Mouse (Mus musculus) hindbrain, embryonic 16.5 days (tissue): ENCODE data around the gene Atad5. TPM values are rescaled to one million over a fixed set of nuclear protein-coding genes. Genes with fewer than 3 reads are reported as not detected.
A peak's percentile ranks its signal among the peaks of the same experiment; 100 is the strongest.
"Not testable (repeated sequence)": the region's sequence is repeated elsewhere in the genome, so short reads cannot be mapped to it uniquely, and the experiment has no call there.

ENCODE experiments used
- ATAC-seq: fragments of 200-750 bp; cut with Nextera tagmentation; 2 replicates; pipeline ENCODE4 v1.8.0; 2017; ENCODE audit warnings: moderate TSS enrichment, moderate library complexity
- H3K27ac ChIP-seq: fragments of 300-500 bp; sonication (generic); 2 replicates; pipeline ENCODE4 v1.5.1; 2014; ENCODE audit warnings: low read depth, mild to moderate bottlenecking, control low read depth, low read length, moderate library complexity
- H3K27me3 ChIP-seq: fragments of 300-500 bp; sonication (generic); replicated peaks from 2 replicates; pipeline ENCODE4 v1.6.1; 2014; ENCODE audit warnings: low read length; ENCODE audit not compliant: control insufficient read depth, insufficient read depth
- H3K36me3 ChIP-seq: fragments of 300-500 bp; sonication (generic); 2 replicates; pipeline ENCODE4 v1.6.1; 2014; ENCODE audit warnings: mild to moderate bottlenecking, low read length, moderate library complexity, mixed read lengths; ENCODE audit not compliant: control insufficient read depth, insufficient read depth
- H3K4me1 ChIP-seq: fragments of 300-500 bp; sonication (generic); 2 replicates; pipeline ENCODE4 v1.6.1; 2014; ENCODE audit warnings: low read depth, low read length; ENCODE audit not compliant: control insufficient read depth, insufficient read depth
- H3K4me2 ChIP-seq: fragments of 300-500 bp; sonication (generic); 2 replicates; pipeline ENCODE4 v1.6.1; 2014; ENCODE audit warnings: mild to moderate bottlenecking, low read length, control low read depth, moderate library complexity
- H3K4me3 ChIP-seq: fragments of 300-500 bp; sonication (generic); 2 replicates; pipeline ENCODE4 v1.5.1; 2014; ENCODE audit warnings: mild to moderate bottlenecking, low read length, control low read depth, moderate library complexity
- H3K9ac ChIP-seq: fragments of 300-500 bp; sonication (generic); 2 replicates; pipeline ENCODE4 v1.6.1; 2014; ENCODE audit warnings: low read depth, mild to moderate bottlenecking, control low read depth, low read length, moderate library complexity
- H3K9me3 ChIP-seq: fragments of 300-500 bp; sonication (generic); 2 replicates; pipeline ENCODE4 v1.6.1; 2014; ENCODE audit warnings: mild to moderate bottlenecking, low read length, moderate library complexity; ENCODE audit not compliant: control insufficient read depth
- WGBS: fragments of 180-500 bp; shearing (Covaris S2); extraction: QIAGEN DNeasy Blood & Tissue Kit; methylation state at CpG from one replicate; pipeline ENCODE4 v1.1.7; 2014; 5-methylcytosine and 5-hydroxymethylcytosine counted together
- polyA plus RNA-seq: library from polyadenylated mRNA; unstranded; fragments of >200 nt; fragmentation: Nextera tagmentation; extraction: Ambion mirVana; gene quantifications from 2 replicates; pipeline ENCODE4 v1.2.1, GENCODE M21; 2015

Atad5 gene
- polyA plus RNA-seq, 1 experiment from 2014 or later = 4.4 TPM

GRCm38 (mm10) chr11:80141825-80142521 is 52.8 kb downstream of the Atad5 start, which contains the start of gene Tefm:
TSS of gene Tefm (minus strand) at chr11:80142175.
- peaks cover 3% of the 10 kb centered on the region; the same call in 1 of the 2 replicates for H3K36me3 ChIP-seq
- H3K27me3 ChIP-seq = no peaks in the 10 kb centered on the region
- H3K9ac ChIP-seq = peak within 1 kb of the TSS; percentile 80
- ATAC-seq = peak; percentile 97
- peak within 1 kb of the TSS; percentile 85 for H3K27ac ChIP-seq
- peak within 1 kb of the TSS; percentile 72 for H3K4me2 ChIP-seq
- peaks cover 10% of the 10 kb centered on the region for H3K4me1 ChIP-seq
- under 1% methylated on average over 40 of the region's 40 CpGs for WGBS
- peak within 1 kb of the TSS; percentile 58 for H3K4me3 ChIP-seq
- no peaks in the 10 kb centered on the region for H3K9me3 ChIP-seq

- no peak for ATAC-seq
- Histone ChIP-seq H3K27me3 (no peaks in the 10 kb centered on the region), H3K4me1 (peaks cover 10% of the 10 kb centered on the region), H3K9ac (no peak overlapping the region), H3K36me3 (peaks cover 3% of the 10 kb centered on the region; the same call in 1 of the 2 replicates), H3K9me3 (no peaks in the 10 kb centered on the region), H3K27ac (no peak overlapping the region), H3K4me2 (peak overlapping the region; percentile 72), H3K4me3 (peak overlapping the region; percentile 58; the same call in 1 of the 2 replicates)
- 48% methylated on average over 8 of the region's 8 CpGs for WGBS
Observed at GRCm38 (mm10) chr11:80142872-80143271, 53.7 kb downstream of the Atad5 start.

GRCm38 (mm10) chr11:80145787-80146275 is 56.6 kb downstream of the Atad5 start:
- Histone ChIP-seq H3K4me1 (peaks cover 10% of the 10 kb centered on the region), H3K9me3 (no peaks in the 10 kb centered on the region), H3K9ac (no peak overlapping the region), H3K4me3 (no peak overlapping the region), H3K36me3 (no peaks in the 10 kb centered on the region), H3K27me3 (no peaks in the 10 kb centered on the region), H3K4me2 (no peak overlapping the region), H3K27ac (no peak overlapping the region)
- 59% methylated on average over 10 of the region's 10 CpGs for WGBS
- no peak for ATAC-seq

GRCm38 (mm10) chr11:80147748-80148147 is 58.5 kb downstream of the Atad5 start:
- 78% methylated on average over 6 of the region's 6 CpGs for WGBS
- Histone ChIP-seq H3K9me3 (no peaks in the 10 kb centered on the region), H3K36me3 (no peaks in the 10 kb centered on the region), H3K4me2 (no peak overlapping the region), H3K27me3 (no peaks in the 10 kb centered on the region), H3K4me1 (peaks cover 3% of the 10 kb centered on the region), H3K4me3 (no peak overlapping the region), H3K27ac (no peak overlapping the region), H3K9ac (no peak overlapping the region)
- ATAC-seq = no peak

GRCm38 (mm10) chr11:80148313-80148712 is 59.1 kb downstream of the Atad5 start:
- no peaks in the 10 kb centered on the region for H3K36me3 ChIP-seq
- H3K4me3 ChIP-seq = no peak overlapping the region
- H3K4me2 ChIP-seq = no peak overlapping the region
- ATAC-seq = no peak
- H3K9me3 ChIP-seq = no peaks in the 10 kb centered on the region
- peaks cover 2% of the 10 kb centered on the region; the same call in 1 of the 2 replicates for H3K27me3 ChIP-seq
- H3K9ac ChIP-seq = no peak overlapping the region
- H3K27ac ChIP-seq = no peak overlapping the region
- 64% methylated on average over 1 of the region's 1 CpGs for WGBS
- no peaks in the 10 kb centered on the region for H3K4me1 ChIP-seq

GRCm38 (mm10) chr11:80148974-80149373 is 59.8 kb downstream of the Atad5 start:
- not testable (repeated sequence) for H3K9me3 ChIP-seq, H3K27me3 ChIP-seq, H3K4me1 ChIP-seq, H3K4me2 ChIP-seq, H3K27ac ChIP-seq, H3K36me3 ChIP-seq, H3K4me3 ChIP-seq, H3K9ac ChIP-seq, ATAC-seq
- WGBS = 78% methylated on average over 2 of the region's 4 CpGs

- ATAC-seq = no peak
- H3K27ac ChIP-seq = no peak overlapping the region
- no peaks in the 10 kb centered on the region; the same call in 1 of the 2 replicates for H3K9me3 ChIP-seq
- H3K4me3 ChIP-seq = no peak overlapping the region
- no peaks in the 10 kb centered on the region for H3K36me3 ChIP-seq
- H3K4me1 ChIP-seq = peaks cover 5% of the 10 kb centered on the region; the same call in 1 of the 2 replicates
- H3K27me3 ChIP-seq = peaks cover 12% of the 10 kb centered on the region
- H3K9ac ChIP-seq = no peak overlapping the region
- no peak overlapping the region for H3K4me2 ChIP-seq
- 92% methylated on average over 8 of the region's 8 CpGs for WGBS
Observed at GRCm38 (mm10) chr11:80149412-80150023, 60.3 kb downstream of the Atad5 start.

GRCm38 (mm10) chr11:80150566-80150965 is 61.4 kb downstream of the Atad5 start:
- Histone ChIP-seq H3K9me3 (no peaks in the 10 kb centered on the region; the same call in 1 of the 2 replicates), H3K4me2 (no peak overlapping the region), H3K4me3 (no peak overlapping the region), H3K36me3 (no peaks in the 10 kb centered on the region), H3K27me3 (peaks cover 20% of the 10 kb centered on the region), H3K4me1 (peaks cover 5% of the 10 kb centered on the region; the same call in 1 of the 2 replicates), H3K27ac (no peak overlapping the region), H3K9ac (no peak overlapping the region)
- ATAC-seq = no peak
- WGBS = 84% methylated on average over 5 of the region's 5 CpGs

GRCm38 (mm10) chr11:80151541-80151940 is 62.3 kb downstream of the Atad5 start:
- H3K27me3 ChIP-seq = peaks cover 22% of the 10 kb centered on the region

More at GRCm38 (mm10) chr11:80151541-80151940, 62.3 kb downstream of the Atad5 start:
- no peak overlapping the region for H3K4me2 ChIP-seq
- H3K36me3 ChIP-seq = no peaks in the 10 kb centered on the region
- no peak overlapping the region for H3K4me3 ChIP-seq
- no peak overlapping the region for H3K27ac ChIP-seq
- H3K9me3 ChIP-seq = no peaks in the 10 kb centered on the region; the same call in 1 of the 2 replicates
- H3K4me1 ChIP-seq = peaks cover 5% of the 10 kb centered on the region; the same call in 1 of the 2 replicates
- H3K9ac ChIP-seq = no peak overlapping the region
- WGBS = 59% methylated on average over 2 of the region's 2 CpGs
- ATAC-seq = no peak
